Mouse (Mus musculus) cerebellum, postnatal 14 days (tissue): ENCODE measurements around the gene Nhsl1.
"Not testable (repeated sequence)": the region's sequence is repeated elsewhere in the genome, so short reads cannot be mapped to it uniquely, and the experiment has no call there.

Source experiments
- DNase-seq, 2 experiments: peaks; one replicate each; pipeline ENCODE4 v3.0.0; 2021; ENCODE audit warnings: mixed read lengths in 2 of 2

The Nhsl1 gene

DNA sequence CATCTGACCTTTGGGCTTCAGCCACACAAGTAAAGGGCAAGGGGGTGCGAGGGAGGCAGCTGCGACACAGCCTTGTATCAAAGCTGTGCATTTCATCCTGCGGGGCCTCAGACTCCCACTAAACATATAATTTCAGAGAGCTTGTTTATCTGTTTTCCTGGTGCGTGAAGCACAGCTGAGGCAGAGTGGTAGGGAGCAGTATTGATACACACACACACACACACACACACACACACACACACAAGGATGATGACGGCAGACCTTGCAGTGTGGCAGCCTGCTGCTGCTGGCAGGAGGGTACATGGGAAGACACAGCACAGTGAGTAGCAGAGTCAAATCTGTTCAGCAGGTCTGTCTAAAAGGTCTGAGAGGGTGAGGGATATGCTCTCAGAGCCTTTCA, 85.9 kb downstream of the Nhsl1 start:
- peak; percentile 71 to 73 for DNase-seq

DNA sequence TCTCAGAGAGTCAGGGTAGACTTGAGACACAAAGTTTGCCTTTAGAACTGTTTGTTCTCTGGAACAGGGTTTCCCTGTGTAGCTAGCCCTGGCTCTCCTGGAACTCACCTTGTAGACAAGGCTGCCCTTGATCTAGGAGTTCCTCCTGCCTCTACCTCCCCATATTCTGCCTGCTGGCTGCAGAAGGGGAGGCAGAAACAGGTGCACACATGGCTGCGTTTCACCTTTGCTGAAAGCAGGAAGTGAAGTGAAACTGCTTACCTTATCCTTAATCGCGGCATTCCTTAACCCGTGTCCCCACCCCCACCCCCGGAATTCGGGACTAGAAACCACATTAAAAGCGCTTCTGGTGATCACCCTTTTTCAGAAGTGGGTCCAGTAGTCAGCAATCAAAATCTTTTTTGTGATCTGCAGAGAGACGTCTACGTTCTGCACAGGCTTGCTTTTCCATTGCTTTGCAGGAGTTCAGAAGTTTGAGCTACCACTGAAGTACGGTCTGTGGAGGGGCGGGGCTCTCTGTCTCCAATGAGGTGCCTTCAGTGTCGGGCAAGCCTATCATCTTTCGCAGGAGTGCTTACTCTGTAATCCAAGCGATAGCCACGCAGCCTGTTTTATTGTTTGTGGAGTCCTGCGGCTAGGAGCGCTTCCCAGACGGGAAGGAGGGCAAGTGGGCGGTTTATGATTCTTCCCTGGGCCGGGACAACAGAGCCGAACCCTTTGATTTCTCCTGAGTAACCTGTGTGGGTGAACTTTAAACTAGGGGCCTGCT, 88.5 kb downstream of the Nhsl1 start:
- DNase-seq, result peak; percentile 78 to 79

DNA sequence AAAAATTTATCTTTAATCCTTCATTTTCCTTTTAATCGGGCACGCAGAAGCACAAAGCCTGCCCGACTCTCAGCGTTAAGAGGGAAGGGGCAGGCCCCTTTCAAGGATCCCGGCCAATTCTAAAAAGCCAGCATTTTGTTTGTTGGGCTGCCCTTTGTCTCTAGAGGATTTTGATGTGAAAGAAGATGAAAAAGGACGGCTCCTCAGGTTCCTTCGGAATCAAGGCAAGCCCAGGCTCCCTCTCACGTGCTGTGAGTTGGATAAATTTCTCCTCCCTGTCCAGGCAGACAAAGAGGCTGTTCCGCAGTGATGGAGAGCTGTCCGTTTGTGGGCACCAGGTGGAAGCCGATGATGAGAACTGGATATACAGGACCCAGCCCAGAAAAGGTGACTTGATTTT, 89.3 kb downstream of the Nhsl1 start:
- peak; percentile 46 to 58 for DNase-seq

DNA sequence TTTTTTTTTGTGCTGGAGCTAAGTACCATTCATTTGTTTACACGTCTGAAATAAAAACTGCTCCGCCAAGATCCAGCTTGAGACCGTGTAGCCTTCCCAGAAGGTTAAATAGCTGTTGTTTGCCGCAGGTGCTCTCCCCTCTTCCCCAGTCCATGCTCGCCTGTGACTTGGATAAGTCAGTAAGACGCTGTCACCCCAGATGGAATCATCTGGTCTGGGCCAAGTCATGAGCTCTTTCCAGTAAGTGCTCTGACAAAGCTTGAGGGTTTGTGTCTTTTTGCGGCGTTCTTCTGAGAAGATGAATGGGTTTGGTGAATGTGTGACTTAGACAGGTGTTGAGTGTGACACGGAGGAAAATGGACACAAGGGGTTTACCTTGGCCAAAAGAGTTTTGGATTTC, 89.8 kb downstream of the Nhsl1 start:
- peak in 1 of 2 experiments; percentile 50 for DNase-seq

DNA sequence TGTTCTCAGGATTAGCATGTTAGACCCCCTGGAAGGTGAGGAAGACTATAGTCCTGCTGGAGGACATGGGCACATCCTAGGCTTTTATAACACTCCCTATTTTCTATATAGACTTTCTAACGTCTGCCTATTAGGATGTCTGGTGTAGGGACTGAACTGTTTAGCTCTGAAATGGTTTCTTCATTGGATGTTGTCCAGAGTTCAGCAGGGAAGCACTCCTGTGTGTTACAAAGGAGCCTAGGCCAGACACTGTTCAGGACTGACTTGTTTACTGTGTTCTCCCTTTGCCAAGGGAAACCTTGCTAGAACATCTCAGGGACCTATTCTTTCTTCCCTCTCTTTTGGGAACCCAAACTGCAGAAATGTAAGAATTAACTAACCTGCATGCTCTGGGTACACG, 90.3 kb downstream of the Nhsl1 start:
- DNase-seq, result peak in 1 of 2 experiments; percentile 59

DNA sequence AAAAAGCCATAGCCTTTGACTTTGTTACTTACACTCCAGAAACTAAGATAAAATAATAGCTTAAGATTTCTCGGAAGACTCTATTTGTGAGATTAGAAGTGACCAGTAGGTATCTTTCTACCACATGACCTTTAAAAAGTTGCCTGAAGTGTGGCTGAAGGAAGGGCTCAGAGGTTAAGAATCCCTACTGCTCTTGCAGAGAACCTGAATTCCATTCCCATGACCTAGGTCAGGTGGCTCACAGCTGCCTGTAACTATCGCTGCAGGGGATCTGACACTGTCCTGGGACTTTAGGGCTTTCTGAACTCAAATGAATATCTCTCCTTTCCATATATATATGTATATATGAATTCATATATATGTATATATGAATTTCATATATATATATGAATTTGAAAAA, 92.5 kb downstream of the Nhsl1 start:
- DNase-seq, result no peak

DNA sequence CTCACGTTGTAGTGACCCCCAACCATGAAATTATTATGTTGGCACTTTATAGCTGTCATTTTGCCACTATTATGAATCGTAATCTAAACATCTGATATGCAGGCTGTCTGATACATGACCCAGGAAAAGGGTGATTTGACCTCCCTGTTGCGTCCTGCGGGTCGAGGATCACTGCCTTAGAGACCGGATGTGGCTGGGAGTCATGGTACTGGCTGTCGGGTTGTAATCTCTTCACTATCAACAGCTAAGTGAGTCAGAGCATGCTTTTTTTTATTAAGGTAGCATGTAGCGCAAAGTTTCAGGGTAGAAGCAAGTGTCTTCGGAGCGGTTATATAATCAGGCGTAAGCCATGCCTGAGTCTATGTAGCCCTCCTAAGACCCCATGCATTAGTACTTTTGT, 97.2 kb downstream of the Nhsl1 start:
- no peak for DNase-seq

DNA sequence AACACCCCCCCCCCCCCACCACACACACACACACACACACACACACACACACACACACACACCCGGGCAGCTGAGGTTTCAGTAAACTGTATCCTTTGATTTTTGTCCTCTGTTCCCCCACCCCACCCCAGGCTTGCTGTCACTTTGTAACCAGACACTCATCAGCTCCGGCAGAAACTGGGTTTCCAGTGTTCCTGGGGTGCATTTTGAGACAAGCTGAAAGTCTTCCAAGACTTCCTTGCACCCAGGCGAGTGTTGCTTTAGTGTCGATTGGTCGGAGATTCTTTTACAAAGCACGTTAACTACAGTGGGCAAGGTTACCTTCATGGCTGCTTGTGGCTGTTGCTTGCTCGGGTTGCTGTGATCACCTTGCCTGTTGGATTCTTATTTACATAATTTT, 99.4 kb downstream of the Nhsl1 start:
- no peak for DNase-seq

DNA sequence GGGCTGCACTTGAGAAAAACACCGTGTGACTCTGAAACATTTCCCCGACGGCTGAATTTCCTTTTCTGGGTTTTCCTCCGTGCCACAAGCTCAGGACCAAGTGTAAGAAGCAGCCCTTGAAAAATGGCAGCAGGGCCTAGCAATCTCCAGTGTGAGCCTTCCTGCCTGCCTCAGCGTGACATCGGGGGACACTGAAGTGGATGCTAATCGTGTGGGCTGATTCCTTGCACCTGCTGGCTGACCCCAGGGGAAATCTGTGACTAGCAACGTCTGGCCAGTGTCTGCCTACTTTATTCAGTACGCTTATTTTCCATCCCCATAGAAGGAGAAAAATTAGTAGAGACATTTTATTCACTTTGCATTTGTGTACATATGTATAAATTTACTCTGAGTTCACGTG, 100.7 kb downstream of the Nhsl1 start:
- DNase-seq, result no peak

DNA sequence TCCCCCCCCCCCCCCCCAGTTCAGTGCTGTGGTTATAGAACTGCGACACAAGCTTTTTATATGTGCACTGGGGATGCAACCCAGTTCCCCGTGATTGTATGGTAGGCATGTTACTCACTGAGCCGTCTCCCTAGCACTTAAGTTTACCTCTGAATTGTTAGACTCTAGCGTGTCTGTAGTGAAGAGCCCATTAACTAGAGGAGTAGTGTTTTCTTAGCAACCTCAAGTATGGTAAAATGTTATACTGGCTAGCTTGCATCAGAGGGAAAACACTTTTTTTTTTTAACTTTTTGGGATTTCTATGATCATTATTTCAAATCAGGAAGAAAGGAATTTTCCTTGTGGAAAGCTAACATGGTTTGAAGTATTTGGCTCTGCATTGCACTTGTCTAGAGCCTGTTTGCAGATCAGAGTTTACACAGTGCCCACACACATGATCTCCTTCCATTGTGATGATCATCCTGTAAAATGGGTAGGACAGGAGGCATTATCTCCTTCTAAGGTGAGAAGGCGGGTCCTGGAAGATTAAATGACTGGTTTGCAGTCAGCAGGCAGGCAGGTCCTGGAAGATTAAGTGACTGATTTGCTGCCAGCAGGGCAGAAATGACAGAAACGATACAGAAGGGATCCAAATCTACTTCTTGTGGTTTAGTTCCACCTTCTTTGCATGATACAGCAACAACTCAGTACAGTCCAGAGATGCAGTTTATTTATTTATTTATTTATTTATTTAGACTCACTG, 101.6 kb downstream of the Nhsl1 start:
- DNase-seq, result no peak

DNA sequence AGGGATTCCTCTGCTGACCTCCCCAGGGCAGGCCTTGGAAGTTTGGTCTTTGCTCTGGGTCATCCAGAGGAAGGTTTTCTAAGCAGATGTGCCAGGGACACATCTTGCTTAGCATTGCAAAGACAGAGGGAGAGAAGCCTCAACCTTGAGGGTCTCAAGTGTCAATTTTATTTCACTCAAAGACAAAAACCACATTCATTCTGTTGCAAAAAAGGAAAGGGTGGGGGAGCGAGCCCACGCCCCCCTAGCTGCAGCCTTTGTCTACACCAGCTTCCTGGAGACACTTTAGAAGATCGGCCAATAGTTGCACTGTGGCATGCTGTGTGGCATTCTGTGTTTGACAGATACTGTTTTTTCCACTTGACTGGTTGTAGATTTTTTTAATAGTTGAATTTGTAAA, 104.2 kb downstream of the Nhsl1 start:
- DNase-seq, result no peak

DNA sequence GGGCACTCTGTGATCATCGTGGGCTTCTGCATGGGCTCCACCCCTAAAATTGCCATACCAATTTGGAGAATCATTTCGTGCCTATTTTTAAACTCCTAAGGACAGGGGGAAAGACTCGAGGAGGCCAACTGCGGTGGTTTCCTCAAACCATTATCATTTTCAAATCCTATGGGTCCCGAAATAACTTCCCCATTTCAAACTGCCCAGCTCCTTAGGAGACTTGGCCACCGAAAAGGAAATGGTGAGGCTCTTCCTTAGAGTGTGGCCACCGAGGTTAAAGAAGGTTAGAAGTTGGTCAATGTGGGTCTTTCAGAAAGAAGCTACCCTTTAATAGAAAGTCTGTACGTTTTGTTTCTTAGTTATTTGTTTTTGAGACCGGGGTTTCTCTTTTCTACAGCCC, 104.8 kb downstream of the Nhsl1 start:
- DNase-seq, result no peak

DNA sequence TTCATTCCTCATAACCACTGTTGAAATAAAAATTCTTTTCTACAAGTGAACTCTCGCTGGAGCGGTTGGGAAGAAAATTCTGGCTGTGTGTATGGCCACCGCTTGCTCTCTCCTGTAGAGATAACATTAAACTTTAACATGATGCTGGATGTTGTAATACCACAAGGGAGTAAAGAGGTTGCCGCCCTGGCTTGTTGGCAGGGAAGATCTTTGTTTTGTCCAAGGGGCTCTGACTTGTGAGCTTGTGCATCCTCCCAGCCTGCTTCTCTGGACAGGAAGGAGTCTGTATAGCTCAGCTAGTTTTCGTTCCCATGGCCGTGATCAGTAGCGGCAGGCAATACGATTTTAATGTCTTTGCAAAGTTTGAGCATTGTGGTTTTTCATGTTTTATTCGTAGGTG, 109.1 kb downstream of the Nhsl1 start:
- DNase-seq, result no peak

DNA sequence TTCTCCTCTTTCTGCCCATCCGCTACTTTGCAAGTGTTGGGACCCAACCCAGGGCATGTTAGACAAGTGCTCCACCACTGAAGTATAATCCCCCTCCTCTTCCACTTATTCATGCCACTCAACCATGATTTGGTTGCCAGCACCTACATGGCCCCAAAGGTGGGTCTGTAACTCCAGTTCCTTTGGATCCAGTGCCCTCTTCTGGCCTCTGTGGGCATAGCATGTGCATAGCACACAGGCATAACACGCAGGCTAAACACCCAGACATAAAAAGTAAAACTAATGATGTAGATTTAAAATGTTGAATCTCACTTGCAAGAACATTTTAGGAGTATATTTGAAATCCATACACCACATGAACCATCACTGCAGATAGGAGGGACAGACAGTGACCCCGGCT, 110.7 kb downstream of the Nhsl1 start:
- DNase-seq, result peak in 1 of 2 experiments; percentile 56

DNA sequence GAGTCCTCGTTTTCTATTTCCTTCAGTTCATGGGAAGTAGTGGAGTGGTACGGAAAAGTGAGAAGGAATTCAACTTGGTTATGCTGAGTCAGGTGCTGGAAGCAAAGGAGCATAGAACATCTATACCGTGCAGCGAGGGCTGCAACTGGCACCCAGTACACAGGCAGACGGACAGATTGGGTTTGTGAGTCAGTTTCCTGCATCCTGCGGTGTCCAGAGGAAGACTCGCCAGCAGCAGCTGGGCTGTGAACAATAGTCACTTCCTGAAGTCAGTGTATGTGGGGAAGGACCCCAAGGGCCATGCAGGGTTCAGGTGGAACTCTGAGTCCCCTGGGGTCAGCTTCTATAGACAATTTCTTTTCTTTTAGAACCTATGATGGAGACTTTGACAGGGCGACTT, 111.4 kb downstream of the Nhsl1 start:
- DNase-seq, result no peak

DNA sequence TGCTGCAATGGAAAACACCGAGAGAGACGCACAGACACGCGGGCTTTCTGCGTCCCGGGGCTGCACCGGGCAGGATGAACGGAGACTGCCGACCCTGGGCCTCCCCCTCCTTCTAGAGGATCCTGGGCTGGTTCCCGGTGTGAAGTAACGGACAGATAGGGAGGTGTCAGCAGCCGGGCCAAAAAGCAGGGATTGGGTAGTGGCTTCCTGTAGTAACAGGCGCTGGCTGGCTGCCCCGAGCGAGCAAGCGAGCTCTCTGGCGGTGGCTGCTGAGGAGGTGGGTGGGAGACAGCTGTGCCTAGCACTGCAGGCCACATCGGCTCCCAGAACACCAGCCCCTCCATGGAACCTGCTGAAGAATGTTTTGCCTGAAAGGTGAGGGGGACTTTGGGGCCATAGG, 112.2 kb downstream of the Nhsl1 start:
- peak; percentile 59 to 70 for DNase-seq

DNA sequence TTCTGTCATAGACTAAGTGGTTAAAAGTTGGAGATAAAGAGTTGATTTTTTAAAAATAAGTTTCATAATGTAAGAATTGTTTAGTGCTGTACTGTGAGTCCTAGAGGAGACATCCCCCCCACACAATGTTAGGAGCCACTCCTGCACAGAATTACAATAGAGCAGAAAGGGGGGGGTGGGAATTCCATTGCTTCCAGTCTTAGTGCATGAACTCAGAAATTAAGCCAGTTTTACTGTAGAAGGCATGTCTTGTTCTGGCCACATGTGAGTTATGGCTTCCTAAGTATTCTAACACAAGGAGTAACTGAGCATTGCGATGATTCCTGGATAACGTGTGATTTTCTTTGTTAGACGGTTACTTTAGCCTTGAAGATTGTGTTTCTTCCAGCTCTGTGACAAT, 112.8 kb downstream of the Nhsl1 start:
- DNase-seq, result no peak

DNA sequence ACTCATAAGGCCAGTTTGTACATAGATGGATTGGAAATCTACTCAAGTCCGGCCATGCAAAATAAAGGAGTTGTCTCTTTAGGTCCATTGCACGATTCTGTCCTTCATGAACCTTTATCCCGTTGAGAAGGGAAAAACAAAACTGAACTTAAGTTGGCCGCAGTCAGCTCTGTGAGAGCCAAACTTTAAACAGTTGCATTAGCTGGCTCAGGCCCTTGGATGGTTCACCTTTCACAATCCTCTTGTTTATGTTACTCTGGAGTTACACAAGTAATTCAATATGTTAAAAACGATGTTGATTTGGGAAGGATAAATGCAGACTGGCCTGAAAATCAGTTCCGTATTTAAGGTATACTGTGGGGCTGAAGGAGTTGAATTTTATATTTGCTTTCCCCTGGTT, 116.7 kb downstream of the Nhsl1 start:
- no peak for DNase-seq

DNA sequence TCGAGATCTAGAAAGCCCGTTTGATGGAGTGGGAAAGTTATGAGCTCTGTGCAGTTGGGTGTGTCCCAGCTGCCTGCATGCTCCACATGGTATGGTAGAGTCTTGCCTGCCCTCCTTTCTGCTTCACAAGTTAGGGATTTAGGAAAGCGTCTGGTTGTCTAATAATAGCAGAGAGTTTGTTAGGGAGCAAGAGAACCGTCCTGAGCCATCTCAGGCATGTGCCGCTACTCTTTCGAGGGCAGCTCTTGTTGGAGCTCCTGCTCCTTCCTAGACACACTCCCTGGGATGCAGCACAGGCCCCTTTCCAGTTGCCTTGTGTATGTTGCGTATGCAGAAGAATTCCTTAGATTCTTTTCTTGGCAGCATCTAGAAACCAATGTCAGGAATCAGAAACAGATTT, 117.2 kb downstream of the Nhsl1 start:
- DNase-seq, result no peak

DNA sequence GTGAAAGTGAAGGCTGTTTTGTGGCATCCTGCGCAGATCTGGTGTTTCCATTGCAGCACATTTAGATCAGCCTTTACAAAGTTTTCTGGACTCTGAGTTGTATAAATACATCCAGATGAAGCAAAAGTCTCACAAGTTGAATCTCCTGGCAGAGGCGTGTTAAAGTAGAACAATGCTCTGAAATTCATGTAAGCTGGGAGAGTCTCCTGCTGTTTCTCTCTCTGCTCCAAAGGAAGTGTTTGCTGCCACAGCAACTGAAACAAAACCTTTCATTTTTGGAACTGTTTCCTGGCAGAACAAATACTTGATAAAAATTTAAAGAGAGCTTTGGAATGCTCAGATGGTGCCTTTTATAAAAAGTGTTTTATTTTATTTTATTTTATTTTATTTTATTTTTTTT, 118.8 kb downstream of the Nhsl1 start:
- DNase-seq, result no peak

DNA sequence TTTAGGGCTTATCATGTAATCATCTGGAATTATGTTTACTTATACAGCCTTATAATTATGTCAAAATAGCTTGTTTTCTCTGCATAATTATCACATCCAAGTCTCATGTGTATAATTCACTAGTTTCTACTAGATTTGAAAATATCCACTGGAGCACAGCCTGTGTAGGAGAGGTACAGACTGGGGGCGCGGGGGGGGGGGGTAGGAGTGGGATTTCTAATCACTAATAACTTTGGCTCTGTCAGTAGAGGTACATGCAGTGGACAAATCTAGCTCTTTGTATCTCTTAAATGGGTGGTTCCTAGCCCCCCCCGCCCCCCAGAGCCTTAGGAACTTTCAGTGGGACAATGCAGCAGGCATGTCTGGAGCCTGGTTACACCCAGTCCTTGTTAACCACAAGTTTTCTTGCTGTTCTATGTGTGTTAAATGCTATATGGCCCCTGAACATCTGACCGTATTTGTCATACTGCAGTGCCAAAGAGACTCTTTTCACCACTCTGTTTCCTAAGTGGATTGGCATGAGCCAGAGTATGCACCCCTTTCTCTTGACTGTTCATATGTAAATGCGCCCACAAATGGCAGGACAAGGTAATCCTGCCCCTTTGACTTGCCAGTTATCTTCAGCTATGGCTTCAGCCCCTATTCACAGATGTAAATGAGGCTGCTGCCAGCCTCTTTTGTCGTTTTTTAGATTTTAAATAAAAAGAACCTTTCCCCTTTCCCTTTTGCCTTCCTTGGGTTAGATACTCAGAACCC, 127.0 kb downstream of the Nhsl1 start:
- no peak for DNase-seq

DNA sequence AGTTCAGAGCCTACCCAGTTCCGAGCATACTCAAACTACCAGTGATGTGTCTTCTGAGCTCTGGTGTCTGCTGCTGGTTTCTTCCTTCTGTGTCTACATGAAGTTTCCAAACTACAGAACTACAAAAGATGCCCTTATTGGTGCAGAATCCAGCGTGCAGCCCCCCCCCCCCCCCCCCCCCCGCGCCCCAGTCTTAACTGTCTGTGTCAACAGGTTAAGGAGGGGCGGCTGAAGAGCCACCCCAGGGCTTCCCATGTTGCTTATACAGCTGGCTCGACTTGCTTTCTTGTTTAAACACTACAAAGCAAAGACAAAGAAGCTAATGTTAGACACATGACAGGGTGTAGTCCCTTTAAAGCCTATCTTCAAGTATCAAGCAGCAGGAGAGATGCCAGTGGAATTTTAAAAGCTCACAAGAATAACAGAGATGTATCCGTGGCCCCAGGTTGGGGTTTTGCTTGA, 127.6 kb downstream of the Nhsl1 start:
- no peak for DNase-seq

DNA sequence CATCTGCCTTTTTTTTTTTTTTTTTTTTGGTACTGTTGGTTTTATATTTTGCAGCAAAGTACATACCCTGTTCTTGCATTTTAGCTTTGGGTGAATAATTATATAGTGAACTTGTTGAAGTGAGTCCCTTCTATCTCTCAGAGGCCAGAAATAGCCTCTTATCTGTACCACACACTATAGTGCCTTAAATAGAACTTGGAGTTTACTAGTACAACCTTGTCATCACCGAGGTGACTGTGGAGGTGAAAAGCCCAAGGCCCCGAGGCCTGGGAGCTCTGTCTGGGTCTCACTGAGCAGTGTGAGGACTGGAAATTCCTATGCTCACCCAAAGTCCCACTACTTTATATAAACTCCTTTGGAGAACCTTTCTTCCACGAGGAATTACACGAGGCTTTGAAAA, 128.5 kb downstream of the Nhsl1 start:
- DNase-seq, result no peak

DNA sequence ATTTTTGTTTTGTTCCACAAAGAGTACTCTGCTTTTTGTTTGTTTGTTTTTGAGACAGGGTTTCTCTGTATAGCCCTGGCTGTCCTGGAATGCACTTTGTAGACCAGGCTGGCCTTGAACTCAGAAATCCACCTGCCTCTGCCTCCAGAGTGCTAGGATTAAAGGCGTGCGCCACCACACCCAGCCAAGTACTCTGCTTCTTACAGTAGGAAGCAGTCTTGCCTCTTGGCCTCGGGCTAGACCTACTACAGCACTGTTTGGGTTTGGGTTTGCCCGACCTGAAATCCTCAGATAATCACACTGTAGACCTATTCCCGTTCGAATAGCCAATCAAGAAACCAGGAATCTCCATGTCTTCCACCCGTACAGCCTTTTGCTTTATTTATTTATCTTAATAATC, 130.1 kb downstream of the Nhsl1 start:
- DNase-seq, result not testable (repeated sequence)
